Mouse (Mus musculus) brain, embryonic 14.5 days (tissue): ENCODE measurements around the gene Tdrd7.

Experiments
- CTCF ChIP-seq: fragments of 200-500 bp; IDR thresholded peaks from 2 replicates; pipeline ENCODE4 v1.5.1; 2012; ENCODE audit warnings: inconsistent platforms, mild to moderate bottlenecking, moderate library complexity, borderline replicate concordance; ENCODE audit not compliant: insufficient read depth, insufficient read length; ENCODE audit errors: extremely low read depth
- POLR2A ChIP-seq: fragments of 200-500 bp; IDR thresholded peaks from 2 replicates; pipeline ENCODE4 v1.6.1; 2012; ENCODE audit warnings: mild to moderate bottlenecking, inconsistent platforms, borderline replicate concordance; ENCODE audit not compliant: poor library complexity, insufficient read depth, insufficient read length, severe bottlenecking; ENCODE audit errors: extremely low read depth

DNA sequence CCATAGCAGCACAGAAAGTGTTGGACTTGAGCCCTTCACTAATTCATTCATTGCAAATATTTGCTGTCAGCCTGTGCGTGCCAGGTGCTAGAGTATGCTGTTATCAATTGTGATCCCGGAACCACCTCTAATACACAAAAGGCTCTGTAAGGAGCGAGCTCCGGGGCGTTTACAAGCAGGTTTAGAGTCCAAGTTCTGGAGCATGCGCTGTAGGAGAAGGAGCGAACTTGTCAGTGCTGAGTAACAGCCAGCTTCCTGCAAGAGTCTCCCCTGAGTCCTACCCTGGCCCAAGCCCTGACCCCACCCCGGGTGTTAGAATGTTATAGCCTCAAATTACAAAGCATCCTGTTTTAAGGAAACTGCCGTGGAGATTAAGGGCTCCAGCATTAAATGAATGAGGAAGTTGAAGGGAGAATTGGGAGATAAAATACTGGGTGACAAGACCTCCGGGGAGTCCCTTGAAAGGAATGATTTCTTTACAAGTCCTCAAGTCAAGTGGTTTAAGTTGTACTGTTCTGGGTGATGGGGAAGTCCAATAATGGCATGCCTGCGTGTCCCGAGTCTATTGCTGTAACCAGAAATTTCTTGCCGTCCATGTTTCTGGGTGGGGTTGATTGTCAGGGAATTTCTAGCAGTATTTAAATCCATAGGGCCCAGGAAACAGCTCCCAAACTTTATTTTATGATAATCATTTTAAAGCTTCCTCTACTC, 758 bp downstream of the Tdrd7 start:
- no peak for TF ChIP-seq POLR2A
- TF ChIP-seq CTCF = no peak
